Mouse (Mus musculus) kidney, embryonic 14.5 days (tissue): ENCODE measurements around the gene Tert. TPM values are rescaled to one million over a fixed set of nuclear protein-coding genes. Genes with fewer than 3 reads are reported as not detected.

Experiments
- polyA plus RNA-seq: library from polyadenylated mRNA; unstranded; fragments of >200 nt; fragmentation: Nextera tagmentation; extraction: Ambion mirVana; gene quantifications from 2 replicates; pipeline ENCODE4 v1.2.1, GENCODE M21; 2014

The Tert gene
- polyA plus RNA-seq, 1 experiment from 2014 or later, result 7.9 TPM

Other genes with a start within 250 kb of the Tert start
- 39.8 and 45.0 TPM in 2 replicates for gene Lpcat1, start 159.7 kb upstream of the Tert start, polyA plus RNA-seq
- gene Slc6a3, start 90.2 kb upstream of the Tert start, polyA plus RNA-seq, result not detected in 2 replicates
- gene Clptm1l, start 22.9 kb upstream of the Tert start, polyA plus RNA-seq, result 91.1 and 135 TPM in 2 replicates
- 2.5 and 5.2 TPM in 2 replicates for gene Slc6a18, start 51.1 kb downstream of the Tert start, polyA plus RNA-seq
- 0.53 and 0.92 TPM in 2 replicates for gene Slc6a19, start 78.0 kb downstream of the Tert start, polyA plus RNA-seq
- 12.9 and 28.7 TPM in 2 replicates for gene Slc12a7, start 106.2 kb downstream of the Tert start, polyA plus RNA-seq
- 3.7 and 4.1 TPM in 2 replicates for gene Nkd2, start 220.7 kb downstream of the Tert start, polyA plus RNA-seq